Mouse (Mus musculus) cortical plate, adult 2 months (tissue): ENCODE results near the gene Nrxn2.

Source experiments
- CTCF ChIP-seq: fragments of 200-500 bp; IDR thresholded peaks from 2 replicates; pipeline ENCODE4 v1.5.1; 2011; ENCODE audit warnings: mild to moderate bottlenecking, control low read depth, low read length; ENCODE audit not compliant: insufficient read depth; ENCODE audit errors: extremely low read depth
- POLR2A ChIP-seq: fragments of 200-500 bp; IDR thresholded peaks from 2 replicates; pipeline ENCODE4 v1.6.1; 2011; ENCODE audit warnings: mild to moderate bottlenecking, low read length, control low read depth; ENCODE audit not compliant: insufficient read depth; ENCODE audit errors: extremely low read depth

DNA sequence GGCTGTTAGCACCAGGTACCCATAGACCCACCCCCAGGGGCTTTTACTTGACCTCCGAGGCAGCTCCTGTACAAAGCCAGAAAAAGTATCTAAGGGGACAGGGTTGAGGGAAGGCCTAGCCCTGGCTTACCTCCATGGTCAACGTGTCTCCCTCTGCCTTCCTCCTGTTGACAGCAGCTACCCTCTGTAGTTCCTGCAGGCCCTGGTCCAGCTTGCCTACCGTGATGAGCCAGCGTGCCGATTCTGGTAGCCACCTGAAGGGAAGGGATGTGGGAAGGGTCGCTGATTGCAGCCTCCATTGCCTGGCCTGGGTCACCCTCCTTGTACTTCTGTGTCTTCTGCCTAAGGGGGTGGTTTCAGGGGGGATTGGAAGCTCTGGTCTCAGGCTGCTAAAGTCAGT lies 120.0 kb downstream of the Nrxn2 start:
- TF ChIP-seq CTCF (no peak), POLR2A (no peak)
